Mouse (Mus musculus) stomach, postnatal 0 days (tissue): ENCODE measurements at regions not wholly inside any gene's neighbourhood (a gene's known extent, or its start where the extent isn't known, plus 50 kb on each side); places are given as distances from the start of the nearest gene placed in this dataset.

Experiments
- CTCF ChIP-seq: IDR thresholded peaks from 2 replicates; pipeline ENCODE4 v1.5.1; 2016; ENCODE audit warnings: antibody characterized with exemption, low read depth, mild to moderate bottlenecking, moderate library complexity
- EP300 ChIP-seq: optimal IDR thresholded peaks from 2 replicates; pipeline ENCODE3; 2016; ENCODE audit warnings: antibody characterized with exemption

GRCm38 (mm10) chr19:52071234-52071633 is 192.9 kb upstream of the Ins1 start:
- TF ChIP-seq CTCF: no peak
- TF ChIP-seq EP300: no peak
